Mouse (Mus musculus): Measurements from ENCODE around the gene Sytl2. TPM values are rescaled to one million over a fixed set of nuclear protein-coding genes. Genes with fewer than 3 reads are reported as not detected.
A peak's percentile ranks its signal among the peaks of the same experiment; 100 is the strongest.

The Sytl2 gene
- not detected in 2 replicates for total RNA-seq (2014; fragmentation: Nextera tagmentation)
- 0.46 and 0.49 TPM in 2 replicates for total RNA-seq (2017)
- not detected in 2 replicates for polyA plus RNA-seq (2012)

DNA sequence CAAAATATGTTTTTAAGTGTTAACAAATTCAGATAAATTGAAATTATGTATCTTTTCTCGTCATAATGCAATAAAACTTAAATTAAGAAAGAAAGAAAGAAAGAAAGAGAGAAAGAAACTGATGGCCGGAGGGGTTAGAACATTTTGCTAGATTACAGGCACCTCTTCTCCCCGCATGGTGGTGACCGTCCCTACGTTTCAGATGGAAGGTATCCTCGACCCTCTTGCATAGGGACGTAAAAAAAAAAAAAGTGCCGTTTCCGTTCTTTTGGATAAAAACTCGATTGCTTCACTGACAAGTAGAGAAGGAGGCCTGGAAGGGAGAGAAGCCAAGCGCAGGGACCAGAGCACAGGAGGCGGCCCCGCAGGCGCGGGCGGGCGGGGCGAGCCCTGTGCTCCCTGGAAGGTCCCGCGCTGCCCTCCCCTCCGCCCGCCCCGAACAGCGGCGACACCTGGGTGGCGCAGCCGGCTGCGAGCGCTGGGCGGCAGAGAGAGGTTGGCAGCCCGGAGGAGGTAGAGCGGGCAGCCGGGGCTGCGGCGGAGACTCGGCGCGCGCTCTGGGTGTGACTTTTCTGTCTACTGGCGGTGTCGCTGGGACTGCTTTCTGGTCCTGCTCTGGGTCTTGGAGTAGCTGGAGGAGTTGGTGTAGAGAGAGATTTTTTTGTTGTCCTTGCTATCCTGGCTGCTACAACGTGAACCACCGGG, at the start of gene Sytl2:
Gene Sytl2, plus strand, starts transcription at position 311 of the 705 bp plus-strand sequence.
- H3K4me3 ChIP-seq (ENCODE audit: low read depth, low read length): no peak within 1 kb of the TSS
- no peaks in the 10 kb centered on the region for H3K9me3 ChIP-seq (replicated peaks)
- ATAC-seq (ENCODE audit: extremely low read depth, insufficient number of reproducible peaks, low FRiP score, poor library complexity, severe bottlenecking) (no peak), DNase-seq (ENCODE audit: low spot score) (no peak)
- TF ChIP-seq TAL1 (conservative IDR thresholded peaks at IDR 0.05; ENCODE audit: low read depth, low read length) (no peak), CTCF (IDR thresholded peaks at IDR 0.05; ENCODE audit: low read depth, low read length) (no peak), POLR2AphosphoS5 (IDR thresholded peaks at IDR 0.05; ENCODE audit: insufficient replicate concordance, low read depth, low read length) (no peak), GATA1 (IDR thresholded peaks at IDR 0.05; ENCODE audit: borderline replicate concordance, low read length) (no peak), GATA2 (IDR thresholded peaks at IDR 0.05; ENCODE audit: borderline replicate concordance, low read depth, low read length) (no peak)
- no peaks in the 10 kb centered on the region for H3K27me3 ChIP-seq (ENCODE audit: insufficient read depth, low read length)
- no peaks in the 10 kb centered on the region for H3K36me3 ChIP-seq (replicated peaks)
- no peaks in the 10 kb centered on the region for H3K4me1 ChIP-seq (ENCODE audit: insufficient read depth, low read depth, low read length)

DNA sequence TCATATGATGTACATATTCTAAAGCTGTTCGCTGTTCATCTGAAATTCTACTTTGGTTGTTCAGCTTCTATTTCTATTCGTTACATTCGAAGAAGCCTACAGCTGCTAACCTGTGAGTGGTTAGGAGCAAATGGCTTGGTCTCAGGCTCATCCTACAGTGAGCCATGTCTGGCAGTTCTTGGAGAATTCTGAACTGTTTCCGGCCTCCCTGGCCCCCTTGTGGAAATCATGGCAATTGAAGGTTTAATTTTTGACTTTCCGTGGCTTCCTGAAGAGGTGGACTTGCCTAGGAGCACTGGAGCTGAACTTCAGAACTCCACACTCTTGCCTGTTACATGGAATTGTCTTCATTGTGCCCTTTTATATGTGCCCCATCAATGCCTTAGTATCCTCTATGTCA, 49.1 kb upstream of the Sytl2 start:
- H3K27me3 ChIP-seq (ENCODE audit: insufficient read depth, low read length): peaks cover 3% of the 10 kb centered on the region; the same call in 1 of the 2 replicates
- ATAC-seq (ENCODE audit: extremely low read depth, insufficient number of reproducible peaks, low FRiP score, poor library complexity, severe bottlenecking) (no peak), DNase-seq (ENCODE audit: low spot score) (no peak)
- H3K36me3 ChIP-seq (replicated peaks): no peaks in the 10 kb centered on the region
- no peaks in the 10 kb centered on the region for H3K4me1 ChIP-seq (ENCODE audit: insufficient read depth, low read depth, low read length)
- H3K9me3 ChIP-seq (replicated peaks): no peaks in the 10 kb centered on the region
- no peak overlapping the region for H3K4me3 ChIP-seq (ENCODE audit: low read depth, low read length)
- no peak for TF ChIP-seq TAL1 (conservative IDR thresholded peaks at IDR 0.05; ENCODE audit: low read depth, low read length)
- TF ChIP-seq POLR2AphosphoS5 (IDR thresholded peaks at IDR 0.05; ENCODE audit: insufficient replicate concordance, low read depth, low read length): no peak
- no peak for TF ChIP-seq CTCF (IDR thresholded peaks at IDR 0.05; ENCODE audit: low read depth, low read length)
- no peak for TF ChIP-seq GATA1 (IDR thresholded peaks at IDR 0.05; ENCODE audit: borderline replicate concordance, low read length)
- TF ChIP-seq GATA2 (IDR thresholded peaks at IDR 0.05; ENCODE audit: borderline replicate concordance, low read depth, low read length): no peak

DNA sequence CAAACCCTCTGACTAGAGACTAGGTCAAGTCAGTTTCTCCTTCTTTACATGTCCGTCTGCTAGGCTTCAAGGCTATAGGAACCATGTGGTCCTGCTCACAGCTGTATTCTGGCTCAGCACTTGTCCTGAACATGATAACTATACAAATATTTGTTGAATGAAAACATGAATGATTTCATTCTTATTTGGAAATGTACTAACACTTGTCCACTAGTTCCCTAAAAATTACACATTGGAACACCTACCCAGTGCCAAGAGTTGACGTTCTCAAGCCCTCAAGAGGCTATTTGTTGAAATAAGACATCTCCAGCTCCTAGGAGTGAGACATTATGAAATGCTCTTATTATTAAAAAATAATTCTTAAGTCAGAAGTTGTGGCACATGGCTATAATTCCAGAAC, 43.4 kb upstream of the Sytl2 start:
- Histone ChIP-seq H3K9me3 (replicated peaks) (no peaks in the 10 kb centered on the region), H3K27me3 (ENCODE audit: insufficient read depth, low read length) (peaks cover 7% of the 10 kb centered on the region), H3K36me3 (replicated peaks) (no peaks in the 10 kb centered on the region), H3K4me3 (ENCODE audit: low read depth, low read length) (no peak overlapping the region), H3K4me1 (ENCODE audit: insufficient read depth, low read depth, low read length) (no peaks in the 10 kb centered on the region)
- ATAC-seq (ENCODE audit: extremely low read depth, insufficient number of reproducible peaks, low FRiP score, poor library complexity, severe bottlenecking) (no peak), DNase-seq (ENCODE audit: low spot score) (no peak)
- TF ChIP-seq CTCF (IDR thresholded peaks at IDR 0.05; ENCODE audit: low read depth, low read length): no peak
- TF ChIP-seq GATA1 (IDR thresholded peaks at IDR 0.05; ENCODE audit: borderline replicate concordance, low read length): no peak
- TF ChIP-seq TAL1 (conservative IDR thresholded peaks at IDR 0.05; ENCODE audit: low read depth, low read length): no peak
- TF ChIP-seq GATA2 (IDR thresholded peaks at IDR 0.05; ENCODE audit: borderline replicate concordance, low read depth, low read length): no peak
- TF ChIP-seq POLR2AphosphoS5 (IDR thresholded peaks at IDR 0.05; ENCODE audit: insufficient replicate concordance, low read depth, low read length): no peak

DNA sequence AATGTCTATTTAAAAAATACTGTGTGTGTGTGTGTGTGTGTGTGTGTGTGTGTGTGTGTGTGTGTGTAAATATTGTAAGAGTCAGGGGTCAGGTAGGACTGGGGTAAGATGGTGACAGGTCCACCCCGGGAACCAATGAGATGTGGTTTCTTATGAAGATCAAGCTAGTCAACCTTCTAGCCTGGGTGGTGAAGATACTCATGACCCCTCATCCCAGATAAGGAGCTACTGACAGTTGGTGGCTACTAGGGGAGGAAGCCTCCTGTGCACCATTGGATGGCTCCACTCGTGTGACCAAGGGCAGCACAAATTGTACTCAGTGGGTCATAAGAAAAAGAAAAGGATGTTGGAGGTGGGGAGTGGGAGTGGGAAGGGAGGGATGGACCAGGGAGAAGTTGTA, 42.2 kb upstream of the Sytl2 start:
- DNase-seq (ENCODE audit: low spot score): no peak
- no peak for ATAC-seq (ENCODE audit: extremely low read depth, insufficient number of reproducible peaks, low FRiP score, poor library complexity, severe bottlenecking)
- peaks cover 10% of the 10 kb centered on the region for H3K27me3 ChIP-seq (ENCODE audit: insufficient read depth, low read length)
- no peaks in the 10 kb centered on the region for H3K36me3 ChIP-seq (replicated peaks)
- no peaks in the 10 kb centered on the region for H3K4me1 ChIP-seq (ENCODE audit: insufficient read depth, low read depth, low read length)
- TF ChIP-seq GATA1 (IDR thresholded peaks at IDR 0.05; ENCODE audit: borderline replicate concordance, low read length): no peak
- no peak for TF ChIP-seq TAL1 (conservative IDR thresholded peaks at IDR 0.05; ENCODE audit: low read depth, low read length)
- no peak for TF ChIP-seq POLR2AphosphoS5 (IDR thresholded peaks at IDR 0.05; ENCODE audit: insufficient replicate concordance, low read depth, low read length)
- TF ChIP-seq GATA2 (IDR thresholded peaks at IDR 0.05; ENCODE audit: borderline replicate concordance, low read depth, low read length): no peak
- TF ChIP-seq CTCF (IDR thresholded peaks at IDR 0.05; ENCODE audit: low read depth, low read length): no peak
- no peak overlapping the region for H3K4me3 ChIP-seq (ENCODE audit: low read depth, low read length)
- H3K9me3 ChIP-seq (replicated peaks): no peaks in the 10 kb centered on the region

DNA sequence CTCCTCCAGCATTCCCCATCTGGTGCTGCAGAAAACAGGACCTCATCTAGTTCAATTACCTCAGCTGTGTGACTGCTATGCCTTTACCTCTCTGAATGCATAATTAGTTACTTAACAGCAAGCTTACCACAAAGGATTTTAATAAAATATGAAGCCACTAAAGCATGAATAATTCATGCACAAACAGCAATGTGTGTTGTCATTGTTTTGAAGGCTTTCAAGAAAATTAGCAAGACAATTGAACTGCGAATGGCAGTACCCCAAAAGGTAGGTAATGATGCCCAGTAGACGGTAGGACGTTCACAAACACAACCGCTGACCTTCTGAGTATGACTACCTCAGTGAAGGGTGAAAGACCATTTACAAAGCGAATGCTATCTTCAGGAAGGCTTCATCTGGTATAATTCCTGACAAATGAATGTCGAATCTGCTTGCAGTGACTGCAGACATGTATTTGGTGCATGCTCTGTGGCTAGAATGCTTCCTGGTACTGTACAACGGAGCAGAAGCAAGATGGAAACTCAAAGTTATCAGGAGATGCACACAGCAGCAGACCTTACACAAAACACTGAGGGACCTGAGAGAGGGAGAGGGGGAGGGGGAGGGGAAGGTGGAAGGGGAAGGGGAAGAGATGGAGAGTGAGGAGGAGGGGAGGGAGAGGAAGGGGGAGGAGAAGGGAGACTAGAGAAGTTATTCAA, 40.0 kb upstream of the Sytl2 start:
- Histone ChIP-seq H3K4me3 (ENCODE audit: low read depth, low read length) (no peak overlapping the region), H3K9me3 (replicated peaks) (no peaks in the 10 kb centered on the region), H3K27me3 (ENCODE audit: insufficient read depth, low read length) (peaks cover 12% of the 10 kb centered on the region), H3K36me3 (replicated peaks) (no peaks in the 10 kb centered on the region), H3K4me1 (ENCODE audit: insufficient read depth, low read depth, low read length) (no peaks in the 10 kb centered on the region)
- ATAC-seq (ENCODE audit: extremely low read depth, insufficient number of reproducible peaks, low FRiP score, poor library complexity, severe bottlenecking) (no peak), DNase-seq (ENCODE audit: low spot score) (no peak)
- TF ChIP-seq GATA2 (IDR thresholded peaks at IDR 0.05; ENCODE audit: borderline replicate concordance, low read depth, low read length) (no peak), CTCF (IDR thresholded peaks at IDR 0.05; ENCODE audit: low read depth, low read length) (no peak), GATA1 (IDR thresholded peaks at IDR 0.05; ENCODE audit: borderline replicate concordance, low read length) (no peak), POLR2AphosphoS5 (IDR thresholded peaks at IDR 0.05; ENCODE audit: insufficient replicate concordance, low read depth, low read length) (no peak), TAL1 (conservative IDR thresholded peaks at IDR 0.05; ENCODE audit: low read depth, low read length) (no peak)

DNA sequence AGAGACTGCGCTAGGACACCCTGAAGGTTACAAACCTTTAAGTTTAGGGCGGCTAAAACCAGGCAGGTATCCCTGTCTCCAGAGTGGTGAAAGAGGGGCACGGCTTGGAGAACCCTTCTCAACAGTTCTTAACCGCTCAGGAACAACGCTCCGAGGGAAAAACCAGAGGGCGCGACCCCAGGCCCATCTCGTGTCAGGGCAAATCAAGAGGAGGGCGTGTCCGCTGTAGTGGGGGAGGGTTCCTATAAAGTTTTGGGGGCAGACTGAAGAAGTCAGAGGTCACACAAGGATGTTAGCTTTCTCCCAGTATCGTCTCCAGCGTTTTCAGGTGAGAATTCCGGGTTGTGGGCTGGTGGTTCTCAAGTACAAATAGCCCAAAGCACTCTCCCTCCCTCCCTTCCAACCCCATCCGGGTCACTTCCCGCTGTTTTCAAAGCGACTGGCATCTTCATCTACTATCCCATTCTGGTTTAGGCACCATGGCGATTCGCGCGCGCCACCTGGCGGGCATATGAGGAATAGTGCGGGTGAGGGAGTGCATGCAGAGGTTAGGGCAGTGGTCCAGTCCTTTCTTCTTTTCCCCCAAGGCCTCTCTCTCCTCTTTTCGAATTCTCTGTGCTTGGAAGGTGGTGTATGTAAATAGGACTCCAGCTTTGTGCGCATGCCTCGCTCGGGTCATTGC, 36.6 kb upstream of the Sytl2 start, which contains the start of gene Ccdc83:
Gene Ccdc83, minus strand, starts transcription at position 489 of the 682 bp plus-strand sequence.
- peaks cover 5% of the 10 kb centered on the region for H3K27me3 ChIP-seq (ENCODE audit: insufficient read depth, low read length)
- no peaks in the 10 kb centered on the region for H3K9me3 ChIP-seq (replicated peaks)
- H3K4me3 ChIP-seq (ENCODE audit: low read depth, low read length): no peak within 1 kb of the TSS
- H3K36me3 ChIP-seq (replicated peaks): no peaks in the 10 kb centered on the region
- TF ChIP-seq CTCF (IDR thresholded peaks at IDR 0.05; ENCODE audit: low read depth, low read length) (peak; percentile 94), GATA2 (IDR thresholded peaks at IDR 0.05; ENCODE audit: borderline replicate concordance, low read depth, low read length) (no peak), TAL1 (conservative IDR thresholded peaks at IDR 0.05; ENCODE audit: low read depth, low read length) (no peak), POLR2AphosphoS5 (IDR thresholded peaks at IDR 0.05; ENCODE audit: insufficient replicate concordance, low read depth, low read length) (no peak), GATA1 (IDR thresholded peaks at IDR 0.05; ENCODE audit: borderline replicate concordance, low read length) (no peak)
- ATAC-seq (ENCODE audit: extremely low read depth, insufficient number of reproducible peaks, low FRiP score, poor library complexity, severe bottlenecking) (peak; percentile 45), DNase-seq (ENCODE audit: low spot score) (peak; percentile 59)
- no peaks in the 10 kb centered on the region for H3K4me1 ChIP-seq (ENCODE audit: insufficient read depth, low read depth, low read length)
